Mouse (Mus musculus) hindbrain, embryonic 11.5 days (tissue): ENCODE results near the gene Pmpca. TPM values are rescaled to one million over a fixed set of nuclear protein-coding genes. Genes with fewer than 3 reads are reported as not detected.

ENCODE experiments used
- ATAC-seq: fragments of 200-750 bp; cut with Nextera tagmentation; 2 replicates; pipeline ENCODE4 v1.8.0; 2017; ENCODE audit warnings: mild to moderate bottlenecking, moderate TSS enrichment, moderate library complexity; ENCODE audit not compliant: low FRiP score
- DNase-seq: peaks from one replicate; pipeline ENCODE4 v3.0.0-alpha.2; 2015; ENCODE audit warnings: low spot score
- H3K27ac ChIP-seq: fragments of 300-500 bp; sonication (generic); 2 replicates; pipeline ENCODE4 v1.5.1; 2014; ENCODE audit warnings: mild to moderate bottlenecking, low read depth, low read length
- H3K27me3 ChIP-seq: fragments of 300-500 bp; sonication (generic); 2 replicates; pipeline ENCODE4 v1.6.1; 2014; ENCODE audit warnings: mild to moderate bottlenecking, low read length, moderate library complexity, mixed read lengths; ENCODE audit not compliant: control insufficient read depth, insufficient read depth
- H3K36me3 ChIP-seq: fragments of 300-500 bp; sonication (generic); 2 replicates; pipeline ENCODE4 v1.6.1; 2014; ENCODE audit warnings: mild to moderate bottlenecking, low read length, moderate library complexity, mixed read lengths; ENCODE audit not compliant: control insufficient read depth, insufficient read depth
- H3K4me1 ChIP-seq: fragments of 300-500 bp; sonication (generic); replicated peaks from 2 replicates; pipeline ENCODE4 v1.6.1; 2014; ENCODE audit warnings: low read length, mixed read lengths; ENCODE audit not compliant: control insufficient read depth, insufficient read depth
- H3K4me2 ChIP-seq: fragments of 300-500 bp; sonication (generic); replicated peaks from 2 replicates; pipeline ENCODE4 v1.6.1; 2014; ENCODE audit warnings: mild to moderate bottlenecking, low read depth, low read length
- H3K4me3 ChIP-seq: fragments of 300-500 bp; sonication (generic); 2 replicates; pipeline ENCODE4 v1.5.1; 2014; ENCODE audit warnings: low read depth, low read length
- H3K9ac ChIP-seq: fragments of 300-500 bp; sonication (generic); 2 replicates; pipeline ENCODE4 v1.6.1; 2014; ENCODE audit warnings: low read depth, low read length
- H3K9me3 ChIP-seq: fragments of 300-500 bp; sonication (generic); 2 replicates; pipeline ENCODE4 v1.6.1; 2016; ENCODE audit warnings: low read length; ENCODE audit not compliant: control insufficient read depth
- WGBS: fragments of 180-500 bp; shearing (Covaris S2); extraction: QIAGEN DNeasy Blood & Tissue Kit; methylation state at CpG from one replicate; pipeline ENCODE4 v1.1.7; 2014; 5-methylcytosine and 5-hydroxymethylcytosine counted together
- polyA plus RNA-seq: library from polyadenylated mRNA; unstranded; fragments of >200 nt; fragmentation: Nextera tagmentation; extraction: Ambion mirVana; gene quantifications from 2 replicates; pipeline ENCODE4 v1.2.1, GENCODE M21; 2014

Gene Pmpca
- polyA plus RNA-seq, 1 experiment from 2014 or later = 94.4 TPM

DNA sequence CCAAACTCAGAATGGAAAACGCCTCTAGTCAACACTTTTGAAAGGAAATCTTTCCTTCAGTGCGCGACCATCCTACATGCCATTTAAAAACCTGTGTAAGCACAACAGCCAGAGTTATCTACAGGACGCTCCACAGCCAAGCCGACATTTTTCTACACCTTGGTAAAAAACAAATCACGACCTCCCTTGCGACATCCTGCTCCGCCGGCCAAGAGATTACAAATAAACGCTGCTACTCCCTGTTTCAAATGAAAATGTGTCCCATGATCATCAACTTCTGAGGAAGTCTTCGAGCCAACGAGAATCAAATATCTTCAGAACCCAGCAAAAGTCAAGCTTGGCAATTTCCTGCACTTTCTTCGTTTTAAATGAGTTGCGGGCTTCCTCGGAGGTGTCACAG, 55.2 kb downstream of the Pmpca start:
- H3K9ac ChIP-seq = peak overlapping the region; percentile 88
- DNase-seq (no peak), ATAC-seq (no peak)
- no peaks in the 10 kb centered on the region for H3K27me3 ChIP-seq
- H3K9me3 ChIP-seq = no peaks in the 10 kb centered on the region
- H3K4me3 ChIP-seq = peak overlapping the region; percentile 90
- peaks cover 6% of the 10 kb centered on the region for H3K4me1 ChIP-seq
- peaks cover 11% of the 10 kb centered on the region; the same call in 1 of the 2 replicates for H3K36me3 ChIP-seq
- 8% methylated on average over 15 of the region's 15 CpGs for WGBS
- peak overlapping the region; percentile 47 for H3K4me2 ChIP-seq
- H3K27ac ChIP-seq = no peak overlapping the region

DNA sequence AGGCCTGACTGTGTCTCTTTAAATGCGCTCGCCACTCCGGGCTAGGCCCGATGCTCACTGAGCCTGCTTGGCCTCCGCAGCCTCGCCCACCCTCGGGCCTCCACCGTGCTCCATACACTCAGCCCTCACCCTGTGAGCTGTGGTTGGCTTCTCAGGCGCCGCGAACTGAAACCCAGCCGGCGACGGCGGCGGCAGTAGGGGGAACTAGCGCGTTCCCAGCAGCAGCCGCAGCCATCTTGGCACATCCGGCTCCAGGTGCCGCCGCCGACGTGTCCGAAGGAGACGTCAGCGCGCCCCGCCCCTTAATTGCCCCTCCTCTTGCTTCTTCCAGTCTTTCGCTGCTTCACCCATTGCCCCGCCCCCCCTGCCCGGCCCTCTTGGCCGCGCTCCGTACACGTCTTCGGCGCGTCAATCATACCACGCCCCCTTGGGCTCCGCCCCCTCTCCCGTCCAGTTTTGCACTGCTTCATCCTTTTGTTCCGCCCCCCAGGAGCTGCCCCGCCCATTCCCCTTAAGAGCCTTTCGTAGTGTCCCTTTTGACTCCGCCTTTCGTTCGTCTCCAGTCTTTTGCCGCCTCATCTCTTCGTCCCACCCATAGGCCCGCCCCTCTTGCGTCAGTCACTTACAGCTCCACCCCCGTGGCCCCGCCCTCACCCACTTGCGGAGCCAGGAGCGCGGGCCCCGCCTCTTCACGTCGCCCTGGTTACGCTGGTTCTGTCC, 56.0 kb downstream of the Pmpca start, which contains the start of gene Sec16a:
TSS of gene Sec16a (minus strand) at position 271 of the 720 bp plus-strand sequence.
- peak; percentile 96 for ATAC-seq
- Histone ChIP-seq H3K27me3 (no peaks in the 10 kb centered on the region), H3K36me3 (peaks cover 7% of the 10 kb centered on the region; the same call in 1 of the 2 replicates), H3K4me1 (peaks cover 6% of the 10 kb centered on the region), H3K9ac (peak within 1 kb of the TSS; percentile 88), H3K27ac (peak within 1 kb of the TSS; percentile 79), H3K4me2 (peak within 1 kb of the TSS; percentile 93), H3K9me3 (no peaks in the 10 kb centered on the region), H3K4me3 (peak within 1 kb of the TSS; percentile 90)
- peak; percentile 100 for DNase-seq
- WGBS = under 1% methylated on average over 60 of the region's 61 CpGs

DNA sequence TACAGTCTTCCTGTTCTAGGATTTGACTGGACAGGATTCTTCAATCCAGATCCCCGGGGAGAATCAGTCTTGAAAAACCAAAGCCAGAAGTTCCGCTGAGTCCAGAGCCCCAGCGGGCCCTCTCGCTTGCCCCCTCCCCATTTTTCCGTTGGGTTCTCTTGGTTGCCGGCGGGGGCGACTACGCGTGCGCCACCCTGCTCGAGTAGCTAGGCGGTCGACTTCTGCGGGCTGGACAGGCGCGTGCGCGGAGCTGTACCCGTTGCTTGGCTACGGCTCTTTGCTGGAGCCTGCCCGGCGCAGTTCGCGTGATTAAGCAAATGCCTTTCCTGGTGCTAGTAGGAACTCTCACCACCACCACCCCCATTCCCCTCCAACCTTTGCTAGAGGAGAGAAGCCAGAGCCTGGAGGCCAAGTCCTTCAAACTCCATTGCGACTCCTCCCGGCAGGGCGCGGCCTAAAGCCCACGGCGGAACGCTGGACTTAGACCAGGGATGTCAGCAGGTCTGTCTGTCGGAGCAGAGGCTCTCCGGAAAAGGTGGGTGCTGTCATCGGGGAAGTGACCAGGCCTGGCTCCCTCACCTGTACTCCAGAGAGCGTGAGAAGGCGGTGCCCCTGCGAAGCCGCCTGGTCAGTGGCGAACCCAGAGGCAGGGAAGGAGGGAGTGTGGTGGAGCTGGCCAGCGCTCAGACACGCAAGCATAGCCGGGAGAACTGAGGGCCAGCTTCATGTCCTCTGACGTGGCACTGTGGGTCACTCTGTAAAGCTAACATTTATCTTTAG, 56.7 kb downstream of the Pmpca start:
- WGBS = under 1% methylated on average over 44 of the region's 44 CpGs
- H3K9me3 ChIP-seq = no peaks in the 10 kb centered on the region
- H3K27me3 ChIP-seq = no peaks in the 10 kb centered on the region
- peak; percentile 92 for DNase-seq
- H3K4me1 ChIP-seq = peaks cover 6% of the 10 kb centered on the region
- peak overlapping the region; percentile 93 for H3K4me2 ChIP-seq
- peak overlapping the region; percentile 67 for H3K9ac ChIP-seq
- peak overlapping the region; percentile 66 for H3K4me3 ChIP-seq
- peak overlapping the region; percentile 79 for H3K27ac ChIP-seq
- no peaks in the 10 kb centered on the region; the same call in 1 of the 2 replicates for H3K36me3 ChIP-seq
- peak; percentile 92 for ATAC-seq

DNA sequence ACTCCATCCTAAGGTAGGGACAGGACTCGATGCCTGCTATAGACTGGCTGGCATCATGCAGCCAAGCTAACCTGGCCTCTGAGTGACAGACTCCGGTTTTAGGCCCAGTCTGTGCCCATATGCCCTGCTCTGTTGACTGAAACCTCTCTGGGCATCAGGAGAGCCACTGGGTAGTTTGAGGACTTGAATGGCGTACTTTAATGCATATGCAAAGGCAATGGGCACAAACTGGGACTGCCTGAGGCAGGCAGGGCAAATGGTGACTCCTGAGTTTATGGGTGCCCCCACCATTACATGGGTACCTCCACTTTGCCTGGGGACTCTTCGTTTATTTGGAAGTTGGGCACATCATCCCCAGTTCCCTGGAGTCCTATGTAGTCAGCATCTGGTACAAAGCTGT, 57.5 kb downstream of the Pmpca start:
- no peak for DNase-seq

More for the DNA sequence above, 57.5 kb downstream of the Pmpca start:
- Histone ChIP-seq H3K9ac (no peak overlapping the region), H3K36me3 (no peaks in the 10 kb centered on the region), H3K4me3 (no peak overlapping the region), H3K27me3 (no peaks in the 10 kb centered on the region), H3K4me2 (peak overlapping the region; percentile 93), H3K4me1 (peaks cover 6% of the 10 kb centered on the region), H3K9me3 (no peaks in the 10 kb centered on the region), H3K27ac (no peak overlapping the region)
- no peak for ATAC-seq
- 71% methylated on average over 4 of the region's 4 CpGs for WGBS

Other genes starting within 250 kb of the Pmpca start
- gene Lhx3, start 181.1 kb upstream of the Pmpca start, polyA plus RNA-seq = 6.1 and 7.4 TPM in 2 replicates
- gene Qsox2, start 151.8 kb upstream of the Pmpca start, polyA plus RNA-seq = 15.8 and 16.7 TPM in 2 replicates
- 0.07 and 0.19 TPM in 2 replicates for gene Ccdc187, start 94.8 kb upstream of the Pmpca start, polyA plus RNA-seq
- gene Gpsm1, start 73.8 kb upstream of the Pmpca start, polyA plus RNA-seq = 46.9 and 48.5 TPM in 2 replicates
- 27.3 and 29.6 TPM in 2 replicates for gene Dnlz, start 37.2 kb upstream of the Pmpca start, polyA plus RNA-seq
- gene Card9, start 28.4 kb upstream of the Pmpca start, polyA plus RNA-seq = 0.21 and 0.36 TPM in 2 replicates
- gene Snapc4, start 8.7 kb upstream of the Pmpca start, polyA plus RNA-seq = 22.1 and 23.6 TPM in 2 replicates
- 133 and 140 TPM in 2 replicates for gene Entr1, start within 50 bp of the Pmpca start, polyA plus RNA-seq
- gene Inpp5e, start 19.9 kb downstream of the Pmpca start, polyA plus RNA-seq = 23.1 and 23.9 TPM in 2 replicates
- gene Sec16a, start 55.9 kb downstream of the Pmpca start, polyA plus RNA-seq = 29.6 and 31.2 TPM in 2 replicates
- 48.9 and 66.8 TPM in 2 replicates for gene Notch1, start 127.3 kb downstream of the Pmpca start, polyA plus RNA-seq
- 62.7 and 65.2 TPM in 2 replicates for gene Egfl7, start 190.7 kb downstream of the Pmpca start, polyA plus RNA-seq
- gene Gm20532, start 197.3 kb downstream of the Pmpca start, polyA plus RNA-seq = not detected in 2 replicates
- gene Agpat2, start 215.1 kb downstream of the Pmpca start, polyA plus RNA-seq = 7.3 and 7.5 TPM in 2 replicates
- gene Fam69b, start 239.1 kb downstream of the Pmpca start, polyA plus RNA-seq = 38.4 and 45.5 TPM in 2 replicates